Mouse (Mus musculus) kidney, adult 2 months (tissue): ENCODE data around the gene Kctd19. TPM values are rescaled to one million over a fixed set of nuclear protein-coding genes. Genes with fewer than 3 reads are reported as not detected.

ENCODE experiments used
- DNase-seq: peaks from one replicate; pipeline ENCODE4 v3.0.0; 2021
- H3K27ac ChIP-seq: fragments of 200-500 bp; 2 replicates; pipeline ENCODE4 v1.5.1; 2012; ENCODE audit warnings: low read depth, low read length, control low read depth, inconsistent platforms; ENCODE audit not compliant: insufficient read depth
- H3K27me3 ChIP-seq: fragments of 200-500 bp; replicated peaks from 2 replicates; pipeline ENCODE4 v1.6.1; 2012; ENCODE audit warnings: mild to moderate bottlenecking, moderate library complexity, low read length, inconsistent platforms; ENCODE audit not compliant: control insufficient read depth, insufficient read depth
- H3K36me3 ChIP-seq: fragments of 200-500 bp; 2 replicates; pipeline ENCODE4 v1.6.1; 2012; ENCODE audit warnings: mild to moderate bottlenecking, moderate library complexity, low read length, inconsistent platforms; ENCODE audit not compliant: control insufficient read depth, insufficient read depth
- H3K4me1 ChIP-seq: fragments of 200-500 bp; 2 replicates; pipeline ENCODE4 v1.6.1; 2011; ENCODE audit warnings: low read length; ENCODE audit not compliant: control insufficient read depth, insufficient read depth
- H3K4me3 ChIP-seq: fragments of 200-500 bp; 2 replicates; pipeline ENCODE4 v1.5.1; 2011; ENCODE audit warnings: mild to moderate bottlenecking, low read depth, low read length, control low read depth; ENCODE audit not compliant: insufficient read depth
- CTCF ChIP-seq: fragments of 200-500 bp; conservative IDR thresholded peaks from 2 replicates; pipeline ENCODE4 v1.5.1; 2011; ENCODE audit warnings: low read depth, mild to moderate bottlenecking, control low read depth, low read length, moderate library complexity, mixed read lengths; ENCODE audit not compliant: insufficient read depth, insufficient read length
- POLR2A ChIP-seq: fragments of 200-500 bp; IDR thresholded peaks from one replicate; pipeline ENCODE4 v1.6.1; 2011; ENCODE audit warnings: low read depth, low read length, control low read depth
- WGBS: fragments of 180-500 bp; shearing (Covaris S2); methylation state at CpG from one replicate; pipeline ENCODE4 v1.1.7; 2018; 5-methylcytosine and 5-hydroxymethylcytosine counted together
- polyA plus RNA-seq: library from polyadenylated mRNA; depleted of rRNA; stranded (reverse); fragments of >200 nt; gene quantifications from 2 replicates; pipeline ENCODE4 v1.2.3, GENCODE M21; 2012

Kctd19 gene
- polyA plus RNA-seq, 1 experiment, result 0.17 TPM

DNA sequence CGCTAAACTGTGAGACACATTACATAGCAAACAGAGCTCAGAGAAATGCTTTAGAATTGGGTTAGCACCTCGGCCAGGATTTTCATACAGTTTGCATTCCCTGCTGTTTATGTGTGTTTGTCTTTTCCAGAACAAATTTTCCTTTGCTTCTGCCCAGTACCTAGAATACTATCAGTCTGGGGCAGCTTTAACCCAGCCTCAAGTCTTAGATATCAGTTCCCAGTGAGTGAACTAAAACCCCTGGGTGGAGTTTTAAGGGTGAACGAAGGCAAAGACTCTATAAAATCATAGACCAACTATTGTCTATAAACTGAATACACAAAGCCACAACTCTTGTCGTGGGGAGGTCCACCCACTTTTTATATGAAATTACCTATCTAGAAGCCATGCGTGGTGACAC, 35.3 kb upstream of the Kctd19 start:
- 88% methylated on average over 5 of the region's 5 CpGs for WGBS
- no peaks in the 10 kb centered on the region for H3K27me3 ChIP-seq
- H3K4me3 ChIP-seq, result no peak overlapping the region
- no peak for DNase-seq
- H3K36me3 ChIP-seq, result no peaks in the 10 kb centered on the region
- H3K27ac ChIP-seq, result no peak overlapping the region
- TF ChIP-seq POLR2A (no peak), CTCF (no peak)
- no peaks in the 10 kb centered on the region for H3K4me1 ChIP-seq

DNA sequence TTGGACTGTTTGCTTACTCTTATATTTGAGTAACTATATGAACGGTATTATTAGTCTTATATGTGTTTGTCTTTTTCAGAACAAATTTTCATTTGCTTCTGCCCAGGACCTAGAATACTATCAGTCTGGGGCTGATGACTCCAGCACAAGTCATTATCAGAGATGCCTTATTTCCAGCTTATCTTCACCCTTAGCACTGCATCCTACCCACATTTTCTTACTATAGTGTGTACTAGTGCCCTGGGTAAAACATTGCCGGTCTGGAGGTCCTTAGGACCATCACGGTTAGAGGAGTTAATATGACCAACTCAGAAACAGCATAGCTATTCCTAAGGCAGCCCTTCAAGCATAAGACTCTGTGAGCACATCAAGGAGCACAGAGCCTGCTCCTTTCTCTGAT, 34.9 kb upstream of the Kctd19 start:
- Histone ChIP-seq H3K27ac (no peak overlapping the region), H3K4me3 (no peak overlapping the region), H3K4me1 (no peaks in the 10 kb centered on the region), H3K27me3 (no peaks in the 10 kb centered on the region), H3K36me3 (no peaks in the 10 kb centered on the region)
- no peak for DNase-seq
- WGBS, result 95% methylated on average over 3 of the region's 3 CpGs
- TF ChIP-seq POLR2A, result no peak
- TF ChIP-seq CTCF, result no peak

DNA sequence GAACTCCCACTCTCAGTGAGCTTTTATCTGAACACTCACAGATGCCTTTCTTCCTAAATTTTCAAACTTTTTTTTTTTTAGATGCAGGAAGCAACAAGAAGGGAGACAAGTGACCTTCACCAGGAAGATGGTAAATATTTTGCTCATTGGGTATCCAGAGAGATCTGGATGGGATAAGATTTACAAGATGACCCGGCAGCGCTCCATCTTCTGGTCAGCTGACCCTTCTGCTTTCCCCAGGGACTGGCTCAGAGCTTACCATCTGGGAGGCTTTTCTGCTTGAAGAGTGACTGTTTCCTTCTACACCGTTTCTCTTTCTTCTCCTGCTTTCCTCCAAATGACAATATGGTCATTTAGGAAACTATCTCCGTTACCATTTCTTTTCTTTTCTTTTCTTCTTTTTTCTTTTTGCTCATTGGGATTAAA, 32.8 kb upstream of the Kctd19 start:
- TF ChIP-seq POLR2A (no peak), CTCF (no peak)
- WGBS, result 25% methylated on average over 4 of the region's 4 CpGs
- H3K4me1 ChIP-seq, result no peaks in the 10 kb centered on the region
- no peak overlapping the region for H3K27ac ChIP-seq
- H3K4me3 ChIP-seq, result no peak overlapping the region
- H3K36me3 ChIP-seq, result no peaks in the 10 kb centered on the region
- H3K27me3 ChIP-seq, result no peaks in the 10 kb centered on the region; the same call in 1 of the 2 replicates
- DNase-seq, result peak; percentile 21

DNA sequence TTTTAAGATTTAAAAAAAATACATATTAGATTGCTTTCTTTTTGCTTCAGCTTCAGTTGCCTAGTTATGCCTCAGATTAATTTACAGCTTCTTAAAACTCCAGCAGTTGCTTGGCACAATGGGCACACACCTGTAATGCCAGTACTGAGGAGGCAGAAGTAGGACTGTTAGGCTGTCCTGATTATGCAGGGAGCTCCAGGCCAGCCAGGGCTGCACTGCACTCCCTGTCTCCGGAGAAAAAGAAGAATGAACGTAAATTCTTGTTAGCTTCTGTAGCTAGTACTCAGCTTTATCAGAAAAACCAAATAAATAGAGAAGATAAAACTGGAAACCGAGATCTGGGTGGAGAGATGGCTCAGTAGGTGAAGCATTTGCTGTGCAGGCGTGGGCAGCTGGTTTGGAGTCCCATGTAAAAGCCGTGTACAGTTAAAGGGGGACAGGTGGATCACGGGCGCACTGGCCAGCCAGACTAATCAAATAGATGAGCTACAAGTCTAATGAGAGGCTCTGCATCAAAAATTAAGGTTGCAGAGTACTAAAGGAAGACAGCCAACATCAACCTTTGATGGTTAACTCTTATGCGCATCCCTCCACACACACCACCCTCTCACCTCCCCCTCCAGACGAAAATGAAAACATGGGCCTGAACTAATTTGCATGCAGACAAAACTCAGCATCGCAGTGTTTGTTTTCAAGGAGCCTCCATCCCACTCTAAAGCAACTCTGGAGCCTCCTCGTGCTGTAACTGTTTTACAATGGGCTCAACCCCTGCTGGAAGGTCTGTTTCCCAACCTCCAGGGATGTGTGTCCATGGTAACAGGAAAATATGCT, 32.2 kb upstream of the Kctd19 start:
- TF ChIP-seq CTCF (no peak), POLR2A (no peak)
- no peak for DNase-seq
- Histone ChIP-seq H3K4me1 (no peaks in the 10 kb centered on the region), H3K27ac (no peak overlapping the region), H3K4me3 (no peak overlapping the region), H3K27me3 (no peaks in the 10 kb centered on the region; the same call in 1 of the 2 replicates), H3K36me3 (no peaks in the 10 kb centered on the region)
- 54% methylated on average over 11 of the region's 11 CpGs for WGBS

DNA sequence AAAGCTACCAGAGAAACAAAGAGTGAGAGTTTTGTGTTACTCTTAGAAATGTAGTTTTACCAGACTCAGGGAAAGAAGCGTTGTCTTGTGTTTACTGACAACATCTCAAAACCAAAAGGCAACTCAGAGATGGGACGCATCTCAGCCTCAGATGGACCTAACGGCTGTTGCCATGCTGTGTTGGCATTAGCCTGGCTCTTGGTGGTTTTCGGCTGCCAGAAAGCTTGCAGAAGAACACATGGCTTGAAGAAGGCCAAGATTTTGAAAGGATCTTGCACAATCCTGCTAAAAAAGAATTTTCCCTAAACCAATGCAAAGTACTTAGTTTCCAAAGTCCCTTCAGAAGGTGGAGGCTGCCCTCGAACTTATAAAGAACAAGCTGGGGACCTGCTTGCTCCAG, 29.4 kb upstream of the Kctd19 start:
- 90% methylated on average over 5 of the region's 5 CpGs for WGBS

DNA sequence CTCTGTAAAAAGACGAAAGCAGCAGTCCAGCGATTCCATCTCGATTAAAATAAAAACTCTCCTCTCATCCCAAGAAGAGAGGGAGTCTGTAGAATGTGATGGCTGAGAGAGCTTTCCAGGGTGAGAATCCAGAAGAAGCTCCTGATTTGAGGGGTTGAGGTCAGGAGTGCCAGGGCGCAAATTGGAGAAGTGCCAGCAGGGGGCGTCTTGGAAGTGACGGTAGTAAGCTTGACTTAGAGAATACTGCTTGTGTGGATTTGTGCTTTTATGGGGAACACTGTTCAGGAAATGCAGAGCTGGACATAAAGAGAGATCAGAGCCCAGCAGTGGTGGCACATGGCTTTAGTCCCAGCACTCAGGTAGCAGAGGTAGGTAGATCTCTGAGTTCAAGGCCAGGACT, 28.1 kb upstream of the Kctd19 start:
- TF ChIP-seq CTCF, result no peak; the same call in 1 of the 2 replicates
- no peak for TF ChIP-seq POLR2A
- H3K27me3 ChIP-seq, result no peaks in the 10 kb centered on the region; the same call in 1 of the 2 replicates
- no peak overlapping the region for H3K4me3 ChIP-seq
- no peaks in the 10 kb centered on the region for H3K4me1 ChIP-seq
- no peaks in the 10 kb centered on the region for H3K36me3 ChIP-seq
- no peak overlapping the region for H3K27ac ChIP-seq
- WGBS, result 13% methylated on average over 6 of the region's 6 CpGs
- peak; percentile 23 for DNase-seq

More for the DNA sequence above, 29.4 kb upstream of the Kctd19 start:
- DNase-seq, result no peak
- TF ChIP-seq POLR2A, result no peak
- TF ChIP-seq CTCF, result no peak
- no peaks in the 10 kb centered on the region for H3K36me3 ChIP-seq
- no peaks in the 10 kb centered on the region for H3K4me1 ChIP-seq
- no peaks in the 10 kb centered on the region; the same call in 1 of the 2 replicates for H3K27me3 ChIP-seq
- no peak overlapping the region for H3K4me3 ChIP-seq
- H3K27ac ChIP-seq, result no peak overlapping the region

DNA sequence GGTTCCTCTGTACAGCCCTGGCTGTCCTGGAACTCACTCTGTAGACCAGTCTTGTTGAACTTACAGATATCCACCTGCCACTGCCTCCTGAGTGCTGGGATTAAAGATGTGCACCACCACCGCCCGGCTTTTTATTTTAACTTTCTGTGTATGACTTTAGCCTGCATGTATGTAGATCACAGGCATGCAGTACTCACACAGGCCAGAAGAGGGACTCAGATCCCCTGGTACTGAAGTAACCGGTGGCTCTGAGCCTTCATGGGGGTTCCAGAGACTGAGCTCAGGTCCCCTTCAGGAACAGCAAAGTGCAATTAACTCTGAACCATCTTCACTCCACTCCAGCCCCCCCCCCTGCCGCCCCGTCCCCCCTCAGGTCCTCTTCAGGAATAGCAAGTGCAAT, 25.6 kb upstream of the Kctd19 start:
- DNase-seq, result peak; percentile 32

More for the DNA sequence above, 25.6 kb upstream of the Kctd19 start:
- TF ChIP-seq POLR2A, result no peak
- TF ChIP-seq CTCF, result peak; percentile 48
- Histone ChIP-seq H3K27me3 (no peaks in the 10 kb centered on the region; the same call in 1 of the 2 replicates), H3K27ac (no peak overlapping the region), H3K4me1 (no peaks in the 10 kb centered on the region), H3K36me3 (no peaks in the 10 kb centered on the region), H3K4me3 (no peak overlapping the region)
- WGBS, result 59% methylated on average over 5 of the region's 5 CpGs
